Mouse (Mus musculus) liver, postnatal 0 days (tissue): Measurements from ENCODE around the gene Acacb.

Experiments
- CTCF ChIP-seq: sonication (generic); IDR thresholded peaks from 2 replicates; pipeline ENCODE4 v1.5.1; 2016; ENCODE audit warnings: antibody characterized with exemption, low read depth
- EP300 ChIP-seq: IDR thresholded peaks from 2 replicates; pipeline ENCODE4 v1.6.1; 2016; ENCODE audit warnings: antibody characterized with exemption, low read depth, mild to moderate bottlenecking

GRCm38 (mm10) chr5:114131521-114131840 lies 14.9 kb upstream of the Acacb start:
- TF ChIP-seq CTCF (no peak), EP300 (no peak)
